Mouse (Mus musculus) cerebellum, postnatal 4 days (tissue): ENCODE results near the gene Lef1.

Experiments used
- DNase-seq, 2 experiments: peaks; one replicate each; pipeline ENCODE4 v3.0.0; 2022; ENCODE audit warnings: low spot score in 2 of 2, mixed read lengths in 1 of 2

The Lef1 gene

DNA sequence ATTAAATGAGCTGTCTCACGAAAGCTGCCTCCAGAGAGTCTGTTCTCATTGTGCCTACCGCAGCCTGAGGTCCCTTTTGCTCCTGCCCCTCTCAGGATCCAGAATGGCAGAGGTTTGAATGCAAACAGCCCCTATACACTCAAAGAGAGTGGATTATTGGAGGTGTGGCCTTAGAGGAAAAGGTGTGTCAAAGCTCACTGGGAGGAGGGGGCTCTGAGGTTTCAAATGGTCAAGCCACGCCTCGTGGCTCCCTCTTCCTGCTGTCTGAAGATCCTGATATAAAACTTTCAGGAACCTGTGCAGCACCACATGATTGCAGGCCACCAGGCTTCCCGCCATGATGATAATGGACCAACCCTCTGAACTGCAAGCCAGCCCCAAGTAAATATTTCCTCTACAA is 137.6 kb downstream of the Lef1 start:
- no peak for DNase-seq

- no peak for DNase-seq
Observed at GRCm38 (mm10) chr3:131248444-131248843, 138.2 kb downstream of the Lef1 start.

- no peak for DNase-seq
Observed at GRCm38 (mm10) chr3:131250283-131250682, 140.0 kb downstream of the Lef1 start.

DNA sequence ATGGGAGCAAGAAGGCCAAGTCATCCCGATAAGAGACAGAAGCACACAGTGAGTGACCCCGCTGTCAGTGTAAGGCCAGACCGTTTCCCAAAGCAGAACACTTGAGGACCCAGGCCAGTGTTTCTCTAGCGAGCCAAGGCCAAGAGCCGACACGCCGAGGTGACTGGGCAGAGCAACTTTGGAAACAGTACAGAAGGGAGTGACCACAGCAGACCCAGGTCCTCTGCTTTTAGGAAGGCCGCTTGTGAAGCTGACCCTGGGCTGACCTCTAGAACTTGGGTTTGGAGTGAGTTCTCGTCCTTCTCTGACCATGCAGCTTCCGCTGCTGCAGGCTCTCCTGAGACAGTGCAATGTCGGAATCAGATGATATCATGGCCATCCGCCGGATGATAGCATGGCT is 140.7 kb downstream of the Lef1 start:
- DNase-seq = no peak

GRCm38 (mm10) chr3:131251601-131252000 is 141.3 kb downstream of the Lef1 start:
- no peak for DNase-seq

DNA sequence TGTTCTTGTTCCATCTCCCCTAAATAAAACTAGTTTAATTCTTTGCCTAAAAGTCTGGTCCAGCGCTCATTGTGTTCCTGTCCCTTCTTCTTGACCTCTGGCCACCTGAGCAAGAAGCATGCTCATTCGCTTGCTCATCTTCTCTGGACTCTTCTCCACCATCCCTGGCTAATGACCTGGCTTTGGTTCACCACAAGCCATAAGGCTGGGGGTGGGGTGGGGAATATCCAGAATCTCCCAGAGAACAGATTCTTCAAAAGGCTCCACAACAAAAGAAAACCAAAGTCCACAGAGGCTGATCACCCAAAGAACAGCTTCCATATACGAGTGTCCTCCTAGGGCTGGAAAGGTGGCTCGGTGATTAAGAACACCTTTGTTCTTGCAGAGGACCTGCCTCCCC is 144.7 kb downstream of the Lef1 start:
- no peak for DNase-seq

- no peak for DNase-seq
Observed at GRCm38 (mm10) chr3:131255399-131255981, 145.2 kb downstream of the Lef1 start.

DNA sequence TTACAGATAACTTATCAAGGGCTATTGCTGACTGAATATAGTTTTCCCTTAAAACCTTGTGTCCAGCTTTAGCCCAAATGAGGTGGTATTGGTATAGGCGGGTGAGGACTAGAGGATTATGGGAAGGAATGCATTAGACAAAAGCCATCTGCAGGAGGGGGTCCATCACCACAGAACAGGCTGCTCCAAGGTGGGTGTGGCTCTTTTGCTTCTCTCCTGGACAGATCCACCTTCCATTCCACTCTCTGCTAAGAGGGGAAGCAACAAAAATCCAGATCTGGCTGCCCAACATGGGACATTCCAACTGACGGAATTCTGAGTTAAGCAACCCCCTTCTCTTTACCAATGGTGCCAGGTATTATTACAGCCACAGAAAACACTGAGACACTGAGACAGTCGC is 148.7 kb downstream of the Lef1 start:
- DNase-seq = no peak

DNA sequence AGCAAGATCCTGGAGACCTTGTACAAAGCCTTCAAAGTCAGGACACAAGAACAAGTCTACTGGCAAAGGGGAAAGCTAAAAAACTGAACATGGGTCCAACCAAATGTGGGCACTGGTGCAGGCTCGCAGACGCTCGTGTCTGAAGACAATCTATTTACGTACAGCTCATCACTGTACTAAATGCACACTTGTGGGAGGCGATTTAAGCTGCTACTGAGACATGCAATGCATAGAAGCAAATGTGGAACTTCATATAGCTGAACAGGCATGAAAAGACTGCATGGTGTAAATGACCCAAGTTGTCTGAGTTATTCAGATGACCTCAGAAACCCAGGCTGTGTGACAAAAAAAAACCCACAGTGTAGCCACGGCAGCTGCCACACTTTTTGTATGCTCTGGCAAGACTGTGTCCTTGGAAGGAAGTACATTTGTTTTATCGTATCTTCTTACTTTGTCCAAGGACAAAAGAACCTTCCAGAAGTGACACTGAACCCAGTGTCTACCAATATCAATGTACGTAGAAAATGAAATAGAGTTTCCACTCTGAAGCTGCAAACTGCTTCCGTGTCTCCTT is 149.2 kb downstream of the Lef1 start:
- no peak for DNase-seq

DNA sequence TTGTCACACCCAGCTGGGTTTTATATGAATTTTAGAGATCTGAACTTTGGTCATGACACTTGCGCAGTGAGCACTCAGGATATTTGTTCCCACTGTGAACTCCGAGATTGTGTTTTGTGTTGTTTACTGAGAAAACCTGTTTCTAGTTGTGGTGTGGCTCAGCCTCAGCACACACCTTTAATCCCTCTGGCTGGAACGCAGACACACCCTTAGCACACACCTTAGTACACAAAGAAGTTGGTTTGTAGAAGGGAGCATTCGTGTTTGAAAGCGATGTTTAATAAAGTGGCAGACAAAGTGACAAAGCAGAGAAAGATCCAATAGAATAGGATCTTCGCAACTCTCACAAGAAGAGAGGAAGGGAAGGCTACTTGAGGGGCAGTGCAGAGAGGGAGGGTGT is 150.1 kb downstream of the Lef1 start:
- DNase-seq = no peak

GRCm38 (mm10) chr3:131263766-131264486 is 153.7 kb downstream of the Lef1 start:
- DNase-seq = no peak

DNA sequence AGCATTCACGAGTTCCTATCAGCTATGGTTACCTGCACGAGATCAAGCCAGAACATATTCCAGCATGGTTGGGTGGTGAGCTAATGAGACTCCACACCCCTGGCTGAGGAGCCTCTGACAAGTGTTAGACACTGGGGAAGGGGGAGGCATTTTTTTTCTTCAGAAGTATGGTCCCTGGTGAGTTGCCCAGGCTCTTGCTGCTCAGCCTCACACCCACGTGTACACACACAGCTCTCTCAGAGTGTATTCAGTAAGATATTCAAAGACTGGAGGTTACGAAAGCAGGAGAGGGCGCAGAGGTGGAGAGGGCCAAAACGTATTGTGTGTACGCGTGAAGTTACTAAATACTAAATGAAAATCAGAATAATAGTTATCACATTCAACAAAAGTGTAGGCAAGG is 155.2 kb downstream of the Lef1 start:
- DNase-seq = no peak

DNA sequence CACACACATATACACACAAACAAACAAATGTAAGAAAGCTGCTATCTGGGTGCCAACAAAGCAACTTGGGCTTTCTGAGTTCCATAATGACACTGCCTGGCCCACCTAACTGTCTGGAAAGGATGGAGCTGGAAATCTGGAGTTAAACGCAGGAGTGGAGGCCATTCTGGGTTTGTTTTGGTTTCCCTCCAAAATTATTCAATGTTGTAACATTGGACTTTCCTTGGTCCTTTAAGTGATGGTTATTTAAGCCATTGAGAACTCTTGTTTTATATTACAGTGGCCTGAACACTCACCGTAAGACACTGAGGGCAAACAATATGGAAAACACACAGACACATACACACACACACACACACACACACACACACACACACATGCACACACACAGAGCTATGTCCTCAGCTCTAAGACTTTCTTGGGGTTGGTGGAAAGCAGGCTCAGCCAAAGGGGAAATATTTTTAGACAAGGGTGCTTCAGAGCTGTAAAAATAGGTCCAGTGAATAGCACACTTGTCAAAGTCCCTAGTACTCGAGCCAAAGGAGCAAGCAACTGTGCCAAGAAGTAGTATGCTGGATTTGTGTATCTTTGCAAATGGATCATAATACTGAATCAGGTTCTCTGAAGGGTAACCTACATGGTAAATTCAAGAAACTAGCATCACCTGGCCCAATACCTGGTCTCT is 156.2 kb downstream of the Lef1 start:
- DNase-seq = no peak

GRCm38 (mm10) chr3:131270381-131270780 is 160.1 kb downstream of the Lef1 start:
- no peak for DNase-seq

GRCm38 (mm10) chr3:131271157-131271556 is 160.9 kb downstream of the Lef1 start:
- no peak for DNase-seq

- DNase-seq = peak; percentile 35 to 83
Observed at GRCm38 (mm10) chr3:131271559-131272373, 161.5 kb downstream of the Lef1 start, which contains the start of gene Hadh. Gene Hadh, minus strand, starts transcription at chr3:131272101.

DNA sequence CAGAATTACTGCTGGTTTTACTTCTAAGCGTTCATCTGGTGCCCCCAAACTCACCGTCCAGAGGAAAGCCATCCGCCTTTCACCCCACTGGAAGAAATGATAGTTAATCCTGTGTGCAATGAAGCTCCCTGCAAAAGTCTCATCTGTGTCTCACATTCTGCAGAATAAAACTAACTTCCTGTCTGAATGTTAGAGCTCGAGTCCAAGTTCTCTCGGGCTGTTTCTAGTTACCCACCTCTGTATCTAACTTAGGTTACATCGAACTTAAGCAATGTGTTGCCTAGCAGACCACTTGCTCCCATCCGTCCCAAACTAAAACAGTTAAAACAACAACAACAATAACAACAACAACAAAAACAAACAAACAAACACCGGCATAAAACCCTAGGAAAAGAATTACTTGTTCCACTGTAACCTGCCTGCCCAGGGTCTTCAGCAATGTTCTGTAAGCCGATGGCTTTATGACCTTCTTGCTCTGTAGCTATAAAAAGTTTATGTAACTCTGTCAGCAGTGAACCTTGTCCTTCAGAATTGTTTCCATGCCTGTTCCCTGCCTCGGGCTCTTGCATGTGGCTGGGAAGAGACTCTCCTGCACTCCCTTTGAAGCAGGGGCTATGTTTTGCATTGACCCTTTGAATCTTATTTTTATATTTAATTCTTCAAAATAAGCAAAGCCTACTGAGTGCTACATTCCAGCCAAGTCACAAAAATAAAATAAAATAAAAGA is 162.3 kb downstream of the Lef1 start:
- DNase-seq = no peak
